Mouse (Mus musculus) heart, adult 18-20 months (tissue): ENCODE measurements around the gene Gmpr. TPM values are rescaled to one million over a fixed set of nuclear protein-coding genes. Genes with fewer than 3 reads are reported as not detected.

Experiments used
- DNase-seq, 2 experiments: peaks; one replicate each; pipeline ENCODE4 v3.0.0; 2021 to 2022; ENCODE audit warnings: mixed read lengths in 1 of 2
- total RNA-seq, 2 experiments: library from RNA; stranded (reverse); gene quantifications; 2 replicates each; pipeline ENCODE4 v1.2.3; 2021

The Gmpr gene
- total RNA-seq, 2 experiments from 2014 or later, result 149 to 156 TPM

- no peak for DNase-seq
These were observed 4.5 kb upstream of the Gmpr start for GRCm38 (mm10) chr13:45502791-45503190.

- DNase-seq, result no peak
These were observed 1.7 kb upstream of the Gmpr start for GRCm38 (mm10) chr13:45505546-45505945.

- DNase-seq, result peak; percentile 76 to 83
These were observed 1.3 kb downstream of the Gmpr start for GRCm38 (mm10) chr13:45508495-45508894.

- no peak for DNase-seq
These were observed 2.1 kb downstream of the Gmpr start for GRCm38 (mm10) chr13:45509366-45509765.

DNA sequence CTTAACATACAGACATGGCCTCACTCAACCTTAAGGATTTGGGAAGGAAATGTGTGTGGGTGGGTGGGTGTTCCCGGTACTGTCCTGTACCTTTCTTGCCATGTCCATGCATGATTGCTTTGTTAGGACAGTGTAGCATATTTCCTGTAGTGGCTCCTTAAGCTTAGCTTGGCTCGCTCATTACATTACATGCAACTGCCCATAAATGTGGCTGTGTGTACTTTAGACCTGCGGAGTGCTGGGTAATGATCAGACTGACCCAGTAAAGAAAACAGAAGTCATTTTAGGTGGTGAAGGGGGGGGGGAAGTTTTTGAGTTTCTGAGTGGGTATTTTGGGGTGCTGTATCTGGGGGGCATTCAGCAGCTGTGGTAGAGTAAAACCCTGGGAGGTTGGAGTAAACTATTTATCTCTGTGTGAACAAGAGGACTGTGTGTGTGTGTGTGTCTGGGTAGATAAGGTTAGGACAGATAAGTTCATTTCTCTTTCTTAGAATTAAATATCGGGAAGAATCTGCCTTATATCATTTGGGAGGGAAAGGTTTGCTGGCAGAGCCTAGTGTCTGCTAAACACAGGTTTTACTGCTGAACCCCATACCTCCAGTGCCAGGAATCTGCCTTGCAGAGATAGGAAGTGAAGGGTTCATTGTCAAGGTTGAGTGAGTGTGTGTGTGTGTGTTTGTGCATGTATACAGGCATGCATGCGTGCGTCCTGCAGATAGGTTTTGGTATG lies 4.6 kb downstream of the Gmpr start:
- no peak for DNase-seq

DNA sequence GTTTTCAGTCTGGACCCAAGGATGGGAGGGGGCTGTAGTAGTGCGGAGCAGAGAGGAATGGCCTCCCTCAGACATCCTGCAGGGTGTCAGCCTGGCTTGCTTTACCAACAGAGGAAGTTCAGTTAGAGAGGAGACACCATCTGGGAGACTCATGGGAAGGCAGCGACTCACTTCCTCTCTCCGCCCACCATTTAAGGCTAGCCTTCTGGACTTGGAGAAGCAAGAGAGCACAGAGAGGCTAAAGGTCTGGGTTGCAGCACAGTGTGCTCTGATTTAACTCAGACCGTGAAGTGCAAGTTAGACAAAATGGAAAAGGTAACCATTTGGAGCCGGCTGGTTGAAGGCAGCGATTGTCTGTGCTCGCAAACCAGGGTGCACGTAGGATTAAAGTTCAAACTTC lies 5.3 kb downstream of the Gmpr start:
- DNase-seq, result peak in 1 of 2 experiments; percentile 74

- DNase-seq, result no peak
These were observed 6.1 kb downstream of the Gmpr start for GRCm38 (mm10) chr13:45513009-45513984.

- no peak for DNase-seq
These were observed 6.9 kb downstream of the Gmpr start for GRCm38 (mm10) chr13:45514115-45514514.

DNA sequence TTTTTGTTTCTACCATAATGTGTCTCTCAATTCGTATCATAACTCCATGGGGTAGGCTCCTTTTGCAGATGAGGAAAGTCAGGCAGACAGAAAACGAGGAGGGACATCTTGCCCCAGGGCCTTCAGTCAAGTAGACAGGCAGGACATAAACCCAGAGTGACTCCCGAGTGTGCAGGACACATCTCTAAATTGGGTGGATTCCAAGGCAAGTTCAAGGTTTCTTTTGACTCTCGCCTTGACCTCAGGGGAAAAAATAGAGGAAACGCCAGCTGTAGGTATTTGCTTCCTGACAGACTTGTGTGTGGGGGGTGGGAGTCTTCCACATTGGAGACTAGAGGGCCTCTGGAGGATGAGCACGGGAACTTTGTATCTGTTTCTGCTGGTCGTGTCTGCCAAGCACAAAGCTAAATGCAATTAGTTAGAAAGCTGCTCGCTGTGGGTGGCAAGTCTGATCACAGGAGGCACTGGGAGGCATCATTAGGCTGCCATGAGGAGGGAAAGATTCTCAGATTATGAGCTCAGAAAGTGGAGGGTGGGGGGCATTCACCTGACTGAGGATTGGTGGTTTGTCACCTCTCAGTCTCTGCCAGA lies 7.7 kb downstream of the Gmpr start:
- DNase-seq, result no peak

DNA sequence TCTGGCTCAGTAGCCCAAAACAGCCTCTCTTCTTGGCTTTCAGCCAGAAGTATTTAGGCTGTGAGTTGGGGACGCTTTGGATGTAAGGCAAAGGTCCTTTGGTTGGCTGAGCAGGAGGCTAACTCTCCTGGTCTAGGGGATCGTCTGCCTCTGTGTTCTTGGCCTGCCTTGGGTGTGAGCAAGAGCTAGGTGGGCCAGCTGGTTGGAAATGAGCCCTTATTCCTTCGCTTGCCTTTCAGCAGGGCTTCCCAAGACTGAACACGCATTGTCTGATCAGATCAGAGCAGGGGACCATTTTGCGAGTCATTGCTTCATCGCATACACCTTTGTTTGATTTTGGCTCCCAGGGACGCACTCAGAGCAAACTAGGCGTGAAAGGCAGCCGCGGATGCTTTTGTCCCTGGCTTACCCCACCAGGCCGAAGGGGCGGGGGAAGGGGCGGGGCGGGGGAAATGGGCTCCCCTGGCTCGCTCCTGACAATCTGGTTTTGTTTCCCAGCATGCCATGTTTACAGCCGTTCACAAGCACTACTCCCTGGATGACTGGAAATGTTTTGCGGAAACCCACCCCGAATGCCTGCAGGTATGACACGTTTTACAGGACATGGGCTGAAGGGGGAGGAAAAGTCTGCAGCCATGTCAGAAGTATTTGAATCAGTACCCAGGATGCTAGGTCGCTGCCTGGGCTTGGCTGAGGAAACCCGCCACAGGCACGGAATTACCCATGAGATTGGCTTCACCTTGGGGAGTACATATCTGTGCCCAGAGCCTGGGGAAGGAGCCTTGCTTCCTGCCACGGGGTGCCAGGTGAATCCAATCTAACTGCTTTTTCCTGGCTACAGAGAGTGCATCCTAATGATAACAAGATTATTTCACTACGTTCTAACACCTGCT lies 9.5 kb downstream of the Gmpr start:
- DNase-seq, result peak in 1 of 2 experiments; percentile 39

- DNase-seq, result peak; percentile 49 to 67
These were observed 17.1 kb downstream of the Gmpr start for GRCm38 (mm10) chr13:45524305-45524704.

GRCm38 (mm10) chr13:45524791-45525435 lies 17.7 kb downstream of the Gmpr start:
- DNase-seq, result no peak

- DNase-seq, result no peak
These were observed 19.0 kb downstream of the Gmpr start for GRCm38 (mm10) chr13:45526230-45526629.

- no peak for DNase-seq
These were observed 20.2 kb downstream of the Gmpr start for GRCm38 (mm10) chr13:45527232-45527964.

DNA sequence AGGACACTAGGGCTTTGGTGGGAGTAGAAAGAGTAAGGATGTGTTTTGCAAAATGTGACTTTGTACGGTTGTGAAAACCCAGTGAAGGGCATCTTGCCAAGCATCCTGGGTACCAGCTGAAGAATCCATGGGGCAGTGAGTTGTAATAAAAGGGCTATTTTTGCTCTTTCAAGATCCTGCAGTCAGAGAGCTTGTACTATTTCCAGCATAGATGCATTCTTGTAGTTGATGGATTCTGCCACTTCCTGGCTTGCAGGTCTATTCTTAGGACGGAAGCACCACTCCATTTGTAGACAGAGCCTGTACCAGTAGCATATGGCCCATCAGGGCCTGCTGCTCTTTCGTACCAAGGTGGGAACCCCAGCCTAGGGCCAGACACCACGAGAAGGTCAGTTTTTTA lies 21.5 kb downstream of the Gmpr start:
- peak in 1 of 2 experiments; percentile 26 for DNase-seq

- peak in 1 of 2 experiments; percentile 50 for DNase-seq
These were observed 23.5 kb downstream of the Gmpr start for GRCm38 (mm10) chr13:45530754-45531153.

DNA sequence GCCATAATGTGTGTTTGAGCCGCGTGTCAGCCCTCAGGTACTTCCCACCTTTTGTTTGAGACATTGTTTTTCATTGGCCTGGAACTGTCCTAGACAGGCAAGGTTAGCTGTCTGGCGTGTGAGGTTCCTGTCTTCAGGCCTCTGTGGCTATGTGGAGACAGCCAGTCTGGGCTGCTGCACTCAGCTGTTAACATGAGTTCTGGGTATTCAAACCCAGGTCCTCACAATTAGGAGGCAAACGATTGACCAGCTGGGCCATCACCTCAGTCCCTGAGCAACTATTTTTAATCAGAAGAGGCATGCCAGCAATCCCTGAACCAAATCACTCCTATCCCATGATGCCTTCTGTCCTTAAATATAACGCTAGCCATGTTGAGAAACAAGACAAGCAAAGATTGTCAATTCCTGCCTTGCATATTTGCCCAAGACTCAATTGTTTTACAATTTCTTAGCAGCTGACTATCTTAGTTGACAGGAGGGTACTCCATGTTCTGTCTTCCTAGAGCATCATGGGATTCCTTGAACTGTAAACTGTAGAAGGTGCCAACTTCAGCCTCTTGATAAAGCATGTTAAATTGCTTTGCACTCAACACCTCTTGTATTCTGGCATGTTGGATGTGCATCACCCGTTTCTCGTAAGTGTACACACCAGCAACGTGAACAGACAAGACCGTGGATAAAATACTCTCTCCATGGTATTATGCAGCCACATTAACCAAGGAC lies 28.6 kb downstream of the Gmpr start:
- peak in 1 of 2 experiments; percentile 33 for DNase-seq

GRCm38 (mm10) chr13:45537110-45537509 lies 29.9 kb downstream of the Gmpr start:
- peak; percentile 76 to 80 for DNase-seq

DNA sequence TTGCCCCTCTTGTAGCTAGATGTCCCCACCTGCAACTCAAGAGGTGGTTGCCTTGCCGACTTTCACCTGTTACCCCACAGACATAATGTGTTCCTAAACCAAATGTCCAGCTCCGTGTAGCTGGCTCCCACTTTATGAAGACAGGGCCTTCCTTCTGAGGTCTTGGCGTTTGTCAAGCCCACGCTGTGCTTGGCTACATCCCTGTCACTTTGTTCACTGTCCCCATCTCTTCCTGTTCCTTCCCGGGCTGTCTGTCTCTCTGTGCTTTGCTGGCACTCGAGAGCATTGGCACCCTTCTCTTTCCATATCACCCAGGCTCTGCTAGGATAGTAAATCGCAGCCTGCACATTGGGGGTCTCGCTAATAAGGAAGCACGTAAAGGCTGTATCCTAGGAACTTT lies 30.8 kb downstream of the Gmpr start:
- no peak for DNase-seq
